Mouse (Mus musculus): ENCODE measurements around the gene Ssr2. TPM values are rescaled to one million over a fixed set of nuclear protein-coding genes. Genes with fewer than 3 reads are reported as not detected.

Ssr2 gene
- polyA plus RNA-seq, 1 experiment: 351 TPM

- Histone ChIP-seq H3ac (ENCODE audit: control insufficient read depth, insufficient read length, low read depth) (no peak overlapping the region), H3K79me3 (ENCODE audit: low read depth) (peaks cover 43% of the 10 kb centered on the region), H3K4me3 (ENCODE audit: insufficient read depth, poor library complexity, severe bottlenecking) (no peak overlapping the region), H3K79me2 (ENCODE audit: control insufficient read depth, insufficient read depth) (peaks cover 86% of the 10 kb centered on the region), H3K27me3 (ENCODE audit: control insufficient read depth, insufficient read depth, insufficient read length) (no peaks in the 10 kb centered on the region), H3K36me3 (ENCODE audit: control insufficient read depth, insufficient read depth) (peaks cover 13% of the 10 kb centered on the region)
- TF ChIP-seq FOSL1 (IDR thresholded peaks at IDR 0.05; ENCODE audit: insufficient read depth, low read length, poor library complexity, severe bottlenecking) (no peak), USF1 (IDR thresholded peaks at IDR 0.05; ENCODE audit: low read depth) (no peak), CTCF (IDR thresholded peaks at IDR 0.05; ENCODE audit: control insufficient read depth, insufficient read depth, insufficient read length) (no peak)
Observed at GRCm38 (mm10) chr3:88535005-88535404, 40.7 kb upstream of the Ssr2 start.

GRCm38 (mm10) chr3:88535527-88535926, 40.1 kb upstream of the Ssr2 start:
- H3K27me3 ChIP-seq (ENCODE audit: control insufficient read depth, insufficient read depth, insufficient read length): no peaks in the 10 kb centered on the region
- H3ac ChIP-seq (ENCODE audit: control insufficient read depth, insufficient read length, low read depth): no peak overlapping the region
- no peak for TF ChIP-seq CEBPB (IDR thresholded peaks at IDR 0.05; ENCODE audit: low read depth)
- no peak for TF ChIP-seq USF1 (IDR thresholded peaks at IDR 0.05; ENCODE audit: low read depth)
- no peak for TF ChIP-seq CTCF (IDR thresholded peaks at IDR 0.05; ENCODE audit: control insufficient read depth, insufficient read depth, insufficient read length)
- no peak for TF ChIP-seq MYOG (IDR thresholded peaks at IDR 0.05; ENCODE audit: control insufficient read depth, extremely low read depth, insufficient read length)
- no peak for TF ChIP-seq MAX (IDR thresholded peaks at IDR 0.05)
- no peak overlapping the region for H3K4me3 ChIP-seq (ENCODE audit: insufficient read depth, poor library complexity, severe bottlenecking)
- H3K79me3 ChIP-seq (ENCODE audit: low read depth): peaks cover 43% of the 10 kb centered on the region
- H3K36me3 ChIP-seq (ENCODE audit: control insufficient read depth, insufficient read depth): peaks cover 17% of the 10 kb centered on the region
- peaks cover 81% of the 10 kb centered on the region for H3K79me2 ChIP-seq (ENCODE audit: control insufficient read depth, insufficient read depth)

GRCm38 (mm10) chr3:88536103-88536930, 39.4 kb upstream of the Ssr2 start:
- H3K27me3 ChIP-seq (ENCODE audit: control insufficient read depth, insufficient read depth, insufficient read length): no peaks in the 10 kb centered on the region
- peaks cover 17% of the 10 kb centered on the region for H3K36me3 ChIP-seq (ENCODE audit: control insufficient read depth, insufficient read depth)
- peaks cover 73% of the 10 kb centered on the region for H3K79me2 ChIP-seq (ENCODE audit: control insufficient read depth, insufficient read depth)
- no peak overlapping the region for H3ac ChIP-seq (ENCODE audit: control insufficient read depth, insufficient read length, low read depth)
- peaks cover 37% of the 10 kb centered on the region for H3K79me3 ChIP-seq (ENCODE audit: low read depth)
- H3K4me3 ChIP-seq (ENCODE audit: insufficient read depth, poor library complexity, severe bottlenecking): no peak overlapping the region
- no peak for TF ChIP-seq MAX (IDR thresholded peaks at IDR 0.05)
- TF ChIP-seq FOSL1 (IDR thresholded peaks at IDR 0.05; ENCODE audit: insufficient read depth, low read length, poor library complexity, severe bottlenecking): no peak

GRCm38 (mm10) chr3:88537146-88537545, 38.5 kb upstream of the Ssr2 start:
- Histone ChIP-seq H3K36me3 (ENCODE audit: control insufficient read depth, insufficient read depth) (peaks cover 17% of the 10 kb centered on the region), H3K79me3 (ENCODE audit: low read depth) (peaks cover 36% of the 10 kb centered on the region), H3K79me2 (ENCODE audit: control insufficient read depth, insufficient read depth) (peaks cover 65% of the 10 kb centered on the region), H3K27me3 (ENCODE audit: control insufficient read depth, insufficient read depth, insufficient read length) (no peaks in the 10 kb centered on the region), H3K4me3 (ENCODE audit: insufficient read depth, poor library complexity, severe bottlenecking) (no peak overlapping the region), H3ac (ENCODE audit: control insufficient read depth, insufficient read length, low read depth) (no peak overlapping the region)
- TF ChIP-seq MYOD1 (IDR thresholded peaks at IDR 0.05; ENCODE audit: control insufficient read depth, insufficient read length, low read depth): no peak
- no peak for TF ChIP-seq MYOG (IDR thresholded peaks at IDR 0.05; ENCODE audit: control insufficient read depth, extremely low read depth, insufficient read length)
- TF ChIP-seq USF1 (IDR thresholded peaks at IDR 0.05; ENCODE audit: low read depth): no peak
- TF ChIP-seq FOSL1 (IDR thresholded peaks at IDR 0.05; ENCODE audit: insufficient read depth, low read length, poor library complexity, severe bottlenecking): no peak
- no peak for TF ChIP-seq CEBPB (IDR thresholded peaks at IDR 0.05; ENCODE audit: low read depth)
- TF ChIP-seq CTCF (IDR thresholded peaks at IDR 0.05; ENCODE audit: control insufficient read depth, insufficient read depth, insufficient read length): no peak
- no peak for TF ChIP-seq MAX (IDR thresholded peaks at IDR 0.05)

GRCm38 (mm10) chr3:88538271-88539145, 37.2 kb upstream of the Ssr2 start:
- H3K27me3 ChIP-seq (ENCODE audit: control insufficient read depth, insufficient read depth, insufficient read length): no peaks in the 10 kb centered on the region
- no peak for TF ChIP-seq CTCF (IDR thresholded peaks at IDR 0.05; ENCODE audit: control insufficient read depth, insufficient read depth, insufficient read length)
- no peak for TF ChIP-seq CEBPB (IDR thresholded peaks at IDR 0.05; ENCODE audit: low read depth)
- no peak for TF ChIP-seq MYOD1 (IDR thresholded peaks at IDR 0.05; ENCODE audit: control insufficient read depth, insufficient read length, low read depth)
- TF ChIP-seq USF1 (IDR thresholded peaks at IDR 0.05; ENCODE audit: low read depth): no peak
- TF ChIP-seq MYOG (IDR thresholded peaks at IDR 0.05; ENCODE audit: control insufficient read depth, extremely low read depth, insufficient read length): no peak
- TF ChIP-seq MAX (IDR thresholded peaks at IDR 0.05): no peak
- no peak for TF ChIP-seq FOSL1 (IDR thresholded peaks at IDR 0.05; ENCODE audit: insufficient read depth, low read length, poor library complexity, severe bottlenecking)
- H3K36me3 ChIP-seq (ENCODE audit: control insufficient read depth, insufficient read depth): peaks cover 17% of the 10 kb centered on the region
- no peak overlapping the region for H3ac ChIP-seq (ENCODE audit: control insufficient read depth, insufficient read length, low read depth)
- H3K79me3 ChIP-seq (ENCODE audit: low read depth): peaks cover 24% of the 10 kb centered on the region
- H3K4me3 ChIP-seq (ENCODE audit: insufficient read depth, poor library complexity, severe bottlenecking): no peak overlapping the region
- peaks cover 51% of the 10 kb centered on the region for H3K79me2 ChIP-seq (ENCODE audit: control insufficient read depth, insufficient read depth)
